Mouse (Mus musculus): Measurements from ENCODE around the gene Bri3. TPM values are rescaled to one million over a fixed set of nuclear protein-coding genes. Genes with fewer than 3 reads are reported as not detected.

The Bri3 gene
- polyA plus RNA-seq, 1 experiment from 2014 or later, result 133 TPM

GRCm38 (mm10) chr5:144234714-144235113 lies 9.5 kb upstream of the Bri3 start:
- Histone ChIP-seq H3K4me2 (no peak overlapping the region), H3K36me3 (no peaks in the 10 kb centered on the region), H3K27me3 (replicated peaks) (no peaks in the 10 kb centered on the region), H3K4me3 (no peak overlapping the region), H3K9ac (no peak overlapping the region), H3K4me1 (replicated peaks) (no peaks in the 10 kb centered on the region; the same call in 1 of the 2 replicates), H3K27ac (ENCODE audit: poor library complexity, severe bottlenecking) (no peak overlapping the region), H3K9me3 (replicated peaks) (peaks cover 3% of the 10 kb centered on the region; the same call in 1 of the 2 replicates)
- ATAC-seq (ENCODE audit: insufficient number of reproducible peaks, low FRiP score), result no peak
- WGBS, result 83% methylated on average over 7 of the region's 7 CpGs

- Histone ChIP-seq H3K27me3 (replicated peaks) (no peaks in the 10 kb centered on the region), H3K4me1 (replicated peaks) (no peaks in the 10 kb centered on the region; the same call in 1 of the 2 replicates), H3K9me3 (replicated peaks) (peaks cover 3% of the 10 kb centered on the region; the same call in 1 of the 2 replicates), H3K27ac (ENCODE audit: poor library complexity, severe bottlenecking) (no peak overlapping the region), H3K9ac (no peak overlapping the region), H3K4me2 (no peak overlapping the region), H3K36me3 (no peaks in the 10 kb centered on the region), H3K4me3 (no peak overlapping the region)
- no peak for ATAC-seq (ENCODE audit: insufficient number of reproducible peaks, low FRiP score)
- 83% methylated on average over 1 of the region's 1 CpGs for WGBS
Measured at GRCm38 (mm10) chr5:144238969-144239368, 5.3 kb upstream of the Bri3 start.

DNA sequence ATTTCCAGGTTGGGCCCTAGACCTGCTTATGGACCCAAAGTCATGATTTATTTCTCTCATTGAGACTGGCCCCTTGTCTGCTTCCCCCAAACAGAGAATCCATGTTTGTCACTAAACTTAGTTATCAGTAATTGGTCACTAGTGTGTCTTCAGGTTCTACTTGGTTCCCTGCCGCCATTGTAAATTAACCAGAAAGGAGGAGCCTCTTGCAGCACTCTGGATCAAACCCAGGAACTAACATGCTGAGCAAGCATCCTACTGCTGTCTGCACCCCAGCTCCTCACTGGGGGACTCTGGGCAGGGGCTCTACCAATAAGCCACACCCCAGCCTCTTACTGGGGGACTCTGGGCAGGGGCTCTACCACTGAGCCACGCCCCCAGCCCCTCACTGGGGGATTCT lies 1.4 kb downstream of the Bri3 start:
- 62% methylated on average over 2 of the region's 2 CpGs for WGBS
- ATAC-seq (ENCODE audit: insufficient number of reproducible peaks, low FRiP score), result no peak
- Histone ChIP-seq H3K36me3 (no peaks in the 10 kb centered on the region), H3K27me3 (replicated peaks) (no peaks in the 10 kb centered on the region), H3K4me2 (no peak overlapping the region), H3K4me3 (no peak overlapping the region), H3K27ac (ENCODE audit: poor library complexity, severe bottlenecking) (no peak overlapping the region), H3K4me1 (replicated peaks) (peaks cover 10% of the 10 kb centered on the region; the same call in 1 of the 2 replicates), H3K9ac (no peak overlapping the region), H3K9me3 (replicated peaks) (peaks cover 7% of the 10 kb centered on the region; the same call in 1 of the 2 replicates)

DNA sequence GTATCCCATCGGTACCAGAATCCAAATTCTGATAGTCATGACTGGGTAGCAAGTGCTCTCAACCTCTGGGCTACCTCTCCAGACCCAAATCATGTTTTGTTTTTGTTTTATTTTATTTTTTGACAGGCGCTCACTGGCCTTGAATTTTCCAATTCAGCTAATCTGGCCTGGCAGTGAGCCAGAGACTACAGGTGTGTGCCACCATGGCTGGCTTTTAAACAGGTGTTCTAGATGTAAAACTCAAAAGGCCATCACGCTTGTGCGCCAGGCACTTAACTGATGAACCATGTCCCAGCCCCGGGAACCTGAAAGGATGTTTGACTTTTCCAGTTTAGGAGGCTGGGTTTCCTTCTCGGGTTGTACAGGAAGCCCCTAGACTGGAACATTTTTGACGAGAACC lies 2.4 kb downstream of the Bri3 start:
- WGBS, result 73% methylated on average over 7 of the region's 7 CpGs
- no peaks in the 10 kb centered on the region for H3K27me3 ChIP-seq (replicated peaks)
- H3K36me3 ChIP-seq, result no peaks in the 10 kb centered on the region
- H3K4me2 ChIP-seq, result no peak overlapping the region
- no peak for ATAC-seq (ENCODE audit: insufficient number of reproducible peaks, low FRiP score)
- no peak overlapping the region for H3K4me3 ChIP-seq
- no peak overlapping the region for H3K27ac ChIP-seq (ENCODE audit: poor library complexity, severe bottlenecking)
- H3K9me3 ChIP-seq (replicated peaks), result peaks cover 7% of the 10 kb centered on the region; the same call in 1 of the 2 replicates
- H3K9ac ChIP-seq, result no peak overlapping the region
- peaks cover 10% of the 10 kb centered on the region; the same call in 1 of the 2 replicates for H3K4me1 ChIP-seq (replicated peaks)

DNA sequence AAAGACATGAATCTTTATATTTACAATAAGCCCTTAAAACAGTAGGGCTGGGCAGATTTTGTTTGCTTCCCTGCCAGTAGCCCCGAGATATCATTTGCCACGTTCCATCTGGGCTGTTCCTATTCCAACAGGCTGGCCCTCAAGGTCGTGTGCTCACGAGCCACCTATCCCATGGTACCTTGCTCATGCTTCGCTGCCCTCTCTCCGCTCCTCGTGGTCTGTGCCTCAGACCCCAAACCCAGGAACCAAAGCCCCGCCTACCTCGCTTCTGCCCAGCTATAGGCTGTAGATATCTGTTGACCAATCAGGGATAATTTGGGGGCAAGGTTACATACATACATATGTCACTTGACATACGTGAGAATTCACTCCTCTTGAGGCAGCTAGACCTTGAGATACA lies 3.1 kb downstream of the Bri3 start:
- Histone ChIP-seq H3K36me3 (no peaks in the 10 kb centered on the region), H3K4me3 (no peak overlapping the region), H3K9ac (no peak overlapping the region), H3K27me3 (replicated peaks) (no peaks in the 10 kb centered on the region), H3K9me3 (replicated peaks) (peaks cover 7% of the 10 kb centered on the region; the same call in 1 of the 2 replicates), H3K27ac (ENCODE audit: poor library complexity, severe bottlenecking) (no peak overlapping the region), H3K4me2 (no peak overlapping the region), H3K4me1 (replicated peaks) (peaks cover 10% of the 10 kb centered on the region; the same call in 1 of the 2 replicates)
- ATAC-seq (ENCODE audit: insufficient number of reproducible peaks, low FRiP score), result no peak
- 77% methylated on average over 10 of the region's 10 CpGs for WGBS

DNA sequence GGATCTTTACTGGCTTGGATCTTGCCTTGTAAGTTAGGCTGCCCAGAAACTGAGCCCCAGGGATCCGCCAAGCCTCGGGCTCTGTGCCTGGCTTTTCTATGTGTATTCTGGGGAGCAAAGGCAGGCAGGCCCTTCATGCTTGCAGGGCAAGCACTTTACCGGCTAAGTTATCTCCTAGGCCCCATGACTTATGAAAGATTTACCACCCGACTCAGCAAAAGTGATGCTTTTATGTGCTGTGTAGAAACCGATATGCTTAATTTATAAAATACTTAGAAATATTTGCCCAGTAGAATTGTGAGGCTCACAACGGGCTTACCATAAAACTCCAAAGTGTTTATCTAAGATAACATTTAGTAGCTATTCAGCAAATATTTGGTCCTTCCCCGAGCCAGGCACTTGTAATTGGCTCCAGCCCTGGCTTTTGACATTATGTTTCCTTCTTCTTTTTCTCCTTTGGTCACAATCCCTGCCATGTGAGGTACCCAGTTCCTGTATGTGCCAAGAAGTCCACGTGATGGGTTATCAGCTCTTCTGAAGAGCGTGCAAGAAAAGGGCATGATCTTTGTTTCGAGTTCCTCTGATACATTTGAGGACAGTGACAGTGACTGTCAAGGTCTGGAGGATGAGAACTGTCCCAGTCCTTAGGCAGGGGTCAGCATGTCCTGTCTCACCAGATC lies 3.8 kb downstream of the Bri3 start:
- no peak for ATAC-seq (ENCODE audit: insufficient number of reproducible peaks, low FRiP score)
- Histone ChIP-seq H3K9ac (no peak overlapping the region), H3K9me3 (replicated peaks) (peaks cover 7% of the 10 kb centered on the region; the same call in 1 of the 2 replicates), H3K36me3 (no peaks in the 10 kb centered on the region), H3K4me3 (no peak overlapping the region), H3K4me2 (no peak overlapping the region), H3K27ac (ENCODE audit: poor library complexity, severe bottlenecking) (no peak overlapping the region), H3K27me3 (replicated peaks) (no peaks in the 10 kb centered on the region), H3K4me1 (replicated peaks) (peaks cover 10% of the 10 kb centered on the region; the same call in 1 of the 2 replicates)
- WGBS, result 48% methylated on average over 10 of the region's 10 CpGs

DNA sequence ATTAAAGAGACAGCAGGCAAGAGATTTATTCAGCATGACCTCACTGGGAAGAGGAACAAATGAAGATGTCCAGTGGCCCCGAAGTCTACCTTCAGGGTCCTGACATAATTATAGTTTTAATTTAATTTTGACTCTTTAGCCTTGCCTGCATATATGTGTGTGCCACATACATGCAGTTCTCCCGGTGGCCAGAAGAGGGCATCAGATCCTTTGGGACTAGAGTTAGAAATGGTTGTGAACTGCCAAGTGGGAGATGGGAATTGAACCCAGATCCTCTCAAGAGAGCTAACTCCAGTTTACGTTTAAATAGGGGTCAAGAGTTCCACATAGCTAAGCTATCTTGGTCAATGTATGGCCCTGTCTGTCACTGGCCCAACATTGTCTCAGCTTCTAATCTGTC lies 5.6 kb downstream of the Bri3 start:
- Histone ChIP-seq H3K9ac (no peak overlapping the region), H3K4me2 (no peak overlapping the region), H3K27me3 (replicated peaks) (no peaks in the 10 kb centered on the region), H3K27ac (ENCODE audit: poor library complexity, severe bottlenecking) (no peak overlapping the region), H3K4me3 (no peak overlapping the region), H3K9me3 (replicated peaks) (peaks cover 7% of the 10 kb centered on the region; the same call in 1 of the 2 replicates), H3K4me1 (replicated peaks) (peaks cover 16% of the 10 kb centered on the region; the same call in 1 of the 2 replicates), H3K36me3 (no peaks in the 10 kb centered on the region)
- 68% methylated on average over 3 of the region's 3 CpGs for WGBS
- ATAC-seq (ENCODE audit: insufficient number of reproducible peaks, low FRiP score), result no peak

- H3K4me3 ChIP-seq, result no peak overlapping the region
- 90% methylated on average over 13 of the region's 13 CpGs for WGBS
- H3K27me3 ChIP-seq (replicated peaks), result no peaks in the 10 kb centered on the region
- H3K36me3 ChIP-seq, result no peaks in the 10 kb centered on the region
- peaks cover 22% of the 10 kb centered on the region for H3K4me1 ChIP-seq (replicated peaks)
- H3K4me2 ChIP-seq, result no peak overlapping the region
- H3K27ac ChIP-seq (ENCODE audit: poor library complexity, severe bottlenecking), result no peak overlapping the region
- no peak for ATAC-seq (ENCODE audit: insufficient number of reproducible peaks, low FRiP score)
- peaks cover 7% of the 10 kb centered on the region; the same call in 1 of the 2 replicates for H3K9me3 ChIP-seq (replicated peaks)
- no peak overlapping the region for H3K9ac ChIP-seq
Measured at GRCm38 (mm10) chr5:144251876-144252577, 7.8 kb downstream of the Bri3 start.

GRCm38 (mm10) chr5:144253212-144253611 lies 9.0 kb downstream of the Bri3 start:
- H3K27me3 ChIP-seq (replicated peaks), result no peaks in the 10 kb centered on the region
- peaks cover 7% of the 10 kb centered on the region; the same call in 1 of the 2 replicates for H3K9me3 ChIP-seq (replicated peaks)
- H3K27ac ChIP-seq (ENCODE audit: poor library complexity, severe bottlenecking), result no peak overlapping the region
- H3K9ac ChIP-seq, result no peak overlapping the region
- H3K4me1 ChIP-seq (replicated peaks), result peaks cover 27% of the 10 kb centered on the region
- 71% methylated on average over 4 of the region's 4 CpGs for WGBS
- H3K36me3 ChIP-seq, result no peaks in the 10 kb centered on the region
- H3K4me2 ChIP-seq, result no peak overlapping the region
- no peak overlapping the region for H3K4me3 ChIP-seq
- ATAC-seq (ENCODE audit: insufficient number of reproducible peaks, low FRiP score), result no peak

- ATAC-seq (ENCODE audit: insufficient number of reproducible peaks, low FRiP score), result peak; percentile 68
- H3K4me3 ChIP-seq, result peak overlapping the region; percentile 98
- H3K27me3 ChIP-seq (replicated peaks), result no peaks in the 10 kb centered on the region
- H3K4me1 ChIP-seq (replicated peaks), result peaks cover 36% of the 10 kb centered on the region
- H3K36me3 ChIP-seq, result 0 out of 2 replicates have a peak, but pooled peaks cover 1% of the 10 kb centered on the region
- peaks cover 7% of the 10 kb centered on the region; the same call in 1 of the 2 replicates for H3K9me3 ChIP-seq (replicated peaks)
- peak overlapping the region; percentile 96; the same call in 1 of the 2 replicates for H3K27ac ChIP-seq (ENCODE audit: poor library complexity, severe bottlenecking)
- H3K4me2 ChIP-seq, result peak overlapping the region; percentile 80
- WGBS, result 55% methylated on average over 16 of the region's 16 CpGs
- peak overlapping the region; percentile 7; the same call in 1 of the 2 replicates for H3K9ac ChIP-seq
Measured at GRCm38 (mm10) chr5:144254122-144254810, 10.0 kb downstream of the Bri3 start.

Measured in heart, embryonic 12.5 days (tissue).